Mouse (Mus musculus) spleen, adult 2 months (tissue): ENCODE results near the gene Grid1. TPM values are rescaled to one million over a fixed set of nuclear protein-coding genes. Genes with fewer than 3 reads are reported as not detected.

Experiments used
- DNase-seq, 2 experiments: peaks; one replicate each; pipeline versions ENCODE4 v3.0.0 to v3.0.0-alpha.2; 2012 to 2021; ENCODE audit warnings: low spot score in 2 of 2, low read depth in 1 of 2
- H3K27ac ChIP-seq: fragments of 200-500 bp; 2 replicates; pipeline ENCODE4 v1.5.1; 2012; ENCODE audit warnings: low read length, inconsistent platforms; ENCODE audit not compliant: insufficient read depth
- H3K27me3 ChIP-seq: fragments of 200-500 bp; 2 replicates; pipeline ENCODE4 v1.6.1; 2012; ENCODE audit warnings: mild to moderate bottlenecking, moderate library complexity, low read length, inconsistent platforms; ENCODE audit not compliant: control insufficient read depth, insufficient read depth
- H3K36me3 ChIP-seq: fragments of 200-500 bp; 2 replicates; pipeline ENCODE4 v1.6.1; 2012; ENCODE audit warnings: mild to moderate bottlenecking, low read length, inconsistent platforms; ENCODE audit not compliant: control insufficient read depth, insufficient read depth
- H3K4me1 ChIP-seq: fragments of 200-500 bp; 2 replicates; pipeline ENCODE4 v1.6.1; 2011; ENCODE audit warnings: inconsistent platforms; ENCODE audit not compliant: control insufficient read depth, insufficient read depth, insufficient read length
- H3K4me3 ChIP-seq: fragments of 200-500 bp; 2 replicates; pipeline ENCODE4 v1.5.1; 2011; ENCODE audit warnings: mild to moderate bottlenecking, inconsistent platforms; ENCODE audit not compliant: insufficient read depth, insufficient read length; ENCODE audit errors: extremely low read depth
- CTCF ChIP-seq: fragments of 200-500 bp; IDR thresholded peaks from 2 replicates; pipeline ENCODE4 v1.5.1; 2011; ENCODE audit warnings: mild to moderate bottlenecking, inconsistent platforms; ENCODE audit not compliant: insufficient read depth, insufficient read length, insufficient replicate concordance; ENCODE audit errors: extremely low read depth
- POLR2A ChIP-seq: fragments of 200-500 bp; IDR thresholded peaks from 2 replicates; pipeline ENCODE4 v1.6.1; 2011; ENCODE audit warnings: low read depth, low read length, inconsistent platforms
- WGBS: fragments of 180-500 bp; shearing (Covaris S2); methylation state at CpG from one replicate; pipeline ENCODE4 v1.1.7; 2018; 5-methylcytosine and 5-hydroxymethylcytosine counted together
- polyA plus RNA-seq: library from polyadenylated mRNA; depleted of rRNA; stranded (reverse); fragments of >200 nt; gene quantifications from 2 replicates; pipeline ENCODE4 v1.2.3, GENCODE M21; 2012

The Grid1 gene
- polyA plus RNA-seq, 1 experiment: 0.02 TPM

DNA sequence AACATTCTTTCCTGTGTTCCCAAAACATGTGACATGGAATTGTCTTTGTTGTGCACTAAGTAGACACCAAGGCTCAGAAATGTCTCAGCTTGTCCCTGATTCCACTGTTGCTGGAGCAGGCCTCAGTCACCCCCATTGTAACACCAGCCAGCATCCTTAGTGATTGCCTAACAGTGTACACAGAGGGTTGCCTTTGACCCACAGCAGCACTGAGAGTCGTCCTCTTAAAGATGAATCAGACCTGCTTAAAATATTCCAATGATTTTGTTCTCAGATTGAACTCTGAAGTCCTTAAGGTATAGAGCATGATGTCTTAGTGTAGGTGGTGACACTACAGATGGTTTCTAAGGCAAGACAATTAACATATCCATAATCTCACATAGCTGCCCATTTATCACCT lies 354.0 kb downstream of the Grid1 start:
- Histone ChIP-seq H3K27me3 (no peaks in the 10 kb centered on the region), H3K4me1 (no peaks in the 10 kb centered on the region), H3K36me3 (no peaks in the 10 kb centered on the region), H3K27ac (no peak overlapping the region), H3K4me3 (no peak overlapping the region)
- TF ChIP-seq CTCF (no peak), POLR2A (no peak)
- WGBS: 78% methylated on average over 1 of the region's 1 CpGs
- no peak for DNase-seq

DNA sequence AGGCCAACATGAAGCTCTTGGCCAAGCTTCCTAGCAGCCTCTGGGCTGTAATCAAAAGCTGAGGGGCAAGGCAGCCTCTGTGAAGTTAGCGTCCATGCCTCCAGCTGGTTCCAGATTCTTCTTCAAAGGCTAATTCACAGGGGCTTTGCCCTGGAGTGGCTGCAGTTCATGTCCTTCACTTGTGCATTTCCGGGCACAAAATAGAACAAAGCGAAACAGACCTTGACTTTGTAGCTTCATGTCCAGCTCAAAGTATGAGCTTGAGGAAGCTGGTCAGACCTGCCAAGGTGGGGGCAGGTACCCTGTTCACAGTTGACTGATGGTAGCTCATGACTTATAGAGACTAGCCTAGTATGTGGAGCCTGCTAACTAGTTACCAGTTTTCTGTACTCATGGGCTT lies 356.1 kb downstream of the Grid1 start:
- H3K27me3 ChIP-seq: no peaks in the 10 kb centered on the region
- no peak overlapping the region for H3K27ac ChIP-seq
- no peak for DNase-seq
- 92% methylated on average over 3 of the region's 3 CpGs for WGBS
- H3K4me3 ChIP-seq: no peak overlapping the region
- H3K4me1 ChIP-seq: no peaks in the 10 kb centered on the region
- no peaks in the 10 kb centered on the region for H3K36me3 ChIP-seq
- TF ChIP-seq CTCF (no peak), POLR2A (no peak)

DNA sequence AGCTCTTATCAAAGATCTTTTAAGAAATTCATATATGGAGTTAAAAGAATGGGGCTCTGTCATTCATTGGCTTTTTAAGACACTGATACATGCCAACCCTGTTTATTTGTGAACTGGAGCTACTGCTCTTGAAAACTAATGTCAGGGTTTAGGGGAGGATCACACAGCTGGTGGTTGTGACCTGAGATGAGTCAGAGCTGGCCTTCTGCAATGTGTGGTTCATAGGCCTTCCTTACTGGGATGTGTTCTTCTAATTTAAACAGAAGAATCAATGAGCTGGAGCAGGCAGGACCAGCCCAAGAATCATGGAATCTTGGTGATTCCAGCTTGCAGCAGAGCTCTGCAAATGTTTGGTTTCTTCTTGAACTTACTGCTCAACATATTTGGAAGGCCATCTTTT lies 359.2 kb downstream of the Grid1 start:
- no peak overlapping the region for H3K4me3 ChIP-seq
- no peak for TF ChIP-seq CTCF
- no peak for TF ChIP-seq POLR2A

DNA sequence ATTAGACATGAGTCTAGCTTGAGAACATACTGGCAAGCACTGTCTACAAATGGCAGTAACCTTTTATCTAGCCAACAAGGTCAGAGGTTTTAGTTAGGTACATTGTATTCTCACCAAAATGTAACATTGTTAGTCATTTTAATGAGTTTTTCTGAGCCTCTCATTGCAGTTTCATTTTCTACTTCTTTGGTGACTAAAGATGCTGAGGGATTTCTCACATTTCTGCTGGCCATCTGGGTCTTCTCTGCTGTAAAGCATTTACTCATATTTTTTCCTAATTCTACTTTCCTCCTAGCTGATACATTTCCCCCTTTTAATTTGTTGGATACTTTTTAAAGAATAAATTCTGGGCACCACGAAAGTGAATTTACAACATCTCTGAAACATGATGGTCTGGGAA lies 365.5 kb downstream of the Grid1 start:
- H3K27me3 ChIP-seq: no peaks in the 10 kb centered on the region

More for the DNA sequence above, 359.2 kb downstream of the Grid1 start:
- Histone ChIP-seq H3K27ac (no peak overlapping the region), H3K36me3 (no peaks in the 10 kb centered on the region), H3K4me1 (no peaks in the 10 kb centered on the region), H3K27me3 (no peaks in the 10 kb centered on the region)
- no peak for DNase-seq

DNA sequence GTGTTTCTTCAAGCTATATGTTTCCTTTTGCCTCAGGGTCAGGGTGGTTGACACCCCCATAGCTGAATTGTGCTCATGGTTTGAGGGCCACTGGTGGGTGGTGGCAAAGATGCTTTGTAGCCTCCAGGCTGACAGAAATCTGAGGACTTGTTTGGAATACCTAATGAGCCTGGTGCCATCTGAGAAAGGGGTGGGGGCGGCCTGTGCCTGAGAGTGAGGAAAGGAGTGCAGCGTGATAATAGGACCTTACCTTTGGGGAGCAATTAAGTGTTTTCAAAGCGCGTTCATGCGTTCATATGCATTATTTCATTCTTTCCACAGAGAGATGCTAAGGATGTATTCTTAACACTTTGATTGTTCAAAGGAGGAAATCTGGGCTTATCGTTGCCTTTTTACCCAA lies 372.3 kb downstream of the Grid1 start:
- Histone ChIP-seq H3K4me3 (no peak overlapping the region), H3K27me3 (no peaks in the 10 kb centered on the region), H3K36me3 (no peaks in the 10 kb centered on the region), H3K27ac (no peak overlapping the region), H3K4me1 (no peaks in the 10 kb centered on the region)
- DNase-seq: no peak
- WGBS: 88% methylated on average over 6 of the region's 6 CpGs
- TF ChIP-seq CTCF: no peak
- TF ChIP-seq POLR2A: no peak

More for the DNA sequence above, 365.5 kb downstream of the Grid1 start:
- no peak overlapping the region for H3K4me3 ChIP-seq
- DNase-seq: no peak
- 71% methylated on average over 1 of the region's 1 CpGs for WGBS
- H3K4me1 ChIP-seq: no peaks in the 10 kb centered on the region
- TF ChIP-seq POLR2A (no peak), CTCF (no peak)
- no peaks in the 10 kb centered on the region for H3K36me3 ChIP-seq
- no peak overlapping the region for H3K27ac ChIP-seq

DNA sequence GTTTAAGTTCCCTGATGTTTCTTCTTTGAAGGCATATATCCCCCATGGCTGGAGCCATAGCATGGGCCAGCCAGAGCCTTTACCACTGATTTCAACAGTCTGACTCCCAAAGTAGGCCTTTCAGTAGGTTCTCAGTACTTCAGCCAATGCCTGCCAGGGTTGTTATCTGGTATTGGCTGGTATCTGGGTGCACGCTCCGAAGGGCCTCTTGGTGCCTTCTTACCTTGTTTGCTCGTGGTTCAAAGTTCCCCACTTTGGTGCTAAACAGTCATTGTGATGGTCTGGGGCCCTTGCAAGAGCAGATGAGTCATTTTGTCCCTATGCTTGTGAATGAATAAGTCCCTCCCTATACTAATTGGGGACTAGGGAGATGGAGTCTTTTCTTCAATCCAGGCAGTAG lies 377.5 kb downstream of the Grid1 start:
- no peak for DNase-seq
- H3K27me3 ChIP-seq: no peaks in the 10 kb centered on the region
- no peak for TF ChIP-seq POLR2A
- TF ChIP-seq CTCF: no peak
- no peak overlapping the region for H3K4me3 ChIP-seq
- H3K4me1 ChIP-seq: no peaks in the 10 kb centered on the region
- H3K36me3 ChIP-seq: no peaks in the 10 kb centered on the region
- 69% methylated on average over 3 of the region's 3 CpGs for WGBS
- H3K27ac ChIP-seq: no peak overlapping the region

DNA sequence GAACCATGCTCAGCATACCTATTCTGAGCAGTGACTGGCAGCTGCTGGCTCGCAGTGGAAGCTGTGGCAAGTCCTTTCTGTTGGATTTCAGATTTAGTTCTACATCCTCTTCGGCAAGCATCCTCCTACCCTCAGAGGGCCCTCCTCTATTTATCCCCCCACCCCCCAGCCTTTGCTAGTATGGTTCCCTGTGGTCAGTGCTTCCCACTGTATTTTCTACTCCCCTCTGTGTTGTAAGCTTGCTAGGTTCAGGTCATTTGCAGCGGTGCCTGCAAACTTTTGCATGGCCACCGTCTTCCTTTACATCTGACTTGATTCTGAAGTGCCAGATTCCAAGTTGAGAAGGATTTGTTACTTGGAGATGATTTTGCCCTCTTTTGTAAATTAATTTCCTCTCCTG lies 378.5 kb downstream of the Grid1 start:
- Histone ChIP-seq H3K27ac (no peak overlapping the region), H3K4me3 (no peak overlapping the region), H3K36me3 (no peaks in the 10 kb centered on the region), H3K4me1 (no peaks in the 10 kb centered on the region), H3K27me3 (no peaks in the 10 kb centered on the region)
- no peak for DNase-seq
- TF ChIP-seq POLR2A: no peak
- TF ChIP-seq CTCF: no peak
- WGBS: 83% methylated on average over 4 of the region's 4 CpGs
